Mouse (Mus musculus) limb, embryonic 10.5 days (tissue): ENCODE measurements around the gene Rbfox1. TPM values are rescaled to one million over a fixed set of nuclear protein-coding genes. Genes with fewer than 3 reads are reported as not detected.

ENCODE experiments used
- DNase-seq: peaks from one replicate; pipeline ENCODE4 v3.0.0-alpha.2; 2017; ENCODE audit warnings: low spot score
- H3K27ac ChIP-seq: fragments of 300-500 bp; sonication (generic); 2 replicates; pipeline ENCODE4 v1.5.1; 2016; ENCODE audit warnings: mild to moderate bottlenecking
- H3K27me3 ChIP-seq: fragments of 300-500 bp; sonication (generic); 2 replicates; pipeline ENCODE4 v1.6.1; 2016; ENCODE audit warnings: low read depth, mild to moderate bottlenecking; ENCODE audit not compliant: poor library complexity, severe bottlenecking
- H3K36me3 ChIP-seq: fragments of 300-500 bp; sonication (generic); 2 replicates; pipeline ENCODE4 v1.6.1; 2016; ENCODE audit warnings: mild to moderate bottlenecking, moderate library complexity
- H3K4me1 ChIP-seq: fragments of 300-500 bp; sonication (generic); 2 replicates; pipeline ENCODE4 v1.6.1; 2016
- H3K4me3 ChIP-seq: fragments of 300-500 bp; sonication (generic); 2 replicates; pipeline ENCODE4 v1.5.1; 2016; ENCODE audit warnings: mild to moderate bottlenecking, moderate library complexity
- H3K9me3 ChIP-seq: fragments of 300-500 bp; sonication (generic); replicated peaks from 2 replicates; pipeline ENCODE4 v1.6.1; 2016; ENCODE audit warnings: mild to moderate bottlenecking
- WGBS: fragments of 180-500 bp; shearing (Covaris S2); methylation state at CpG from one replicate; pipeline ENCODE4 v1.1.7; 2016; 5-methylcytosine and 5-hydroxymethylcytosine counted together
- polyA plus RNA-seq: library from polyadenylated mRNA; unstranded; fragments of >200 nt; fragmentation: Nextera tagmentation; extraction: Ambion mirVana; gene quantifications from 2 replicates; pipeline ENCODE4 v1.2.1, GENCODE M21; 2016

Rbfox1 gene
- polyA plus RNA-seq, 1 experiment from 2014 or later: 0.64 TPM

GRCm38 (mm10) chr16:6303082-6303481 lies 417.9 kb downstream of the Rbfox1 start:
- DNase-seq: no peak
- Histone ChIP-seq H3K4me1 (no peaks in the 10 kb centered on the region), H3K27me3 (no peaks in the 10 kb centered on the region), H3K27ac (no peak overlapping the region), H3K36me3 (no peaks in the 10 kb centered on the region), H3K9me3 (no peaks in the 10 kb centered on the region), H3K4me3 (no peak overlapping the region)
- WGBS: 80% methylated on average over 1 of the region's 1 CpGs

GRCm38 (mm10) chr16:6309940-6310339 lies 424.8 kb downstream of the Rbfox1 start:
- DNase-seq: no peak

GRCm38 (mm10) chr16:6310744-6311678 lies 425.9 kb downstream of the Rbfox1 start:
- no peaks in the 10 kb centered on the region for H3K36me3 ChIP-seq
- H3K4me1 ChIP-seq: no peaks in the 10 kb centered on the region
- WGBS: 87% methylated on average over 18 of the region's 18 CpGs
- DNase-seq: no peak
- H3K27ac ChIP-seq: no peak overlapping the region
- H3K9me3 ChIP-seq: no peaks in the 10 kb centered on the region
- no peak overlapping the region for H3K4me3 ChIP-seq
- H3K27me3 ChIP-seq: no peaks in the 10 kb centered on the region

More at GRCm38 (mm10) chr16:6309940-6310339, 424.8 kb downstream of the Rbfox1 start:
- H3K36me3 ChIP-seq: no peaks in the 10 kb centered on the region
- H3K27ac ChIP-seq: no peak overlapping the region
- H3K4me3 ChIP-seq: no peak overlapping the region
- no peaks in the 10 kb centered on the region for H3K9me3 ChIP-seq
- no peaks in the 10 kb centered on the region for H3K27me3 ChIP-seq
- H3K4me1 ChIP-seq: no peaks in the 10 kb centered on the region

GRCm38 (mm10) chr16:6313689-6314088 lies 428.5 kb downstream of the Rbfox1 start:
- Histone ChIP-seq H3K27ac (no peak overlapping the region), H3K4me3 (no peak overlapping the region), H3K27me3 (no peaks in the 10 kb centered on the region), H3K36me3 (no peaks in the 10 kb centered on the region), H3K4me1 (no peaks in the 10 kb centered on the region), H3K9me3 (no peaks in the 10 kb centered on the region)
- 95% methylated on average over 6 of the region's 6 CpGs for WGBS
- no peak for DNase-seq

GRCm38 (mm10) chr16:6324832-6325231 lies 439.7 kb downstream of the Rbfox1 start:
- no peaks in the 10 kb centered on the region for H3K4me1 ChIP-seq
- no peaks in the 10 kb centered on the region for H3K36me3 ChIP-seq
- DNase-seq: no peak
- no peaks in the 10 kb centered on the region for H3K27me3 ChIP-seq
- no peak overlapping the region for H3K4me3 ChIP-seq
- 73% methylated on average over 1 of the region's 1 CpGs for WGBS
- no peak overlapping the region for H3K27ac ChIP-seq
- no peaks in the 10 kb centered on the region for H3K9me3 ChIP-seq

GRCm38 (mm10) chr16:6331400-6331939 lies 446.3 kb downstream of the Rbfox1 start:
- WGBS: 80% methylated on average over 10 of the region's 10 CpGs
- DNase-seq: no peak
- no peak overlapping the region for H3K27ac ChIP-seq
- no peak overlapping the region for H3K4me3 ChIP-seq
- no peaks in the 10 kb centered on the region for H3K9me3 ChIP-seq
- no peaks in the 10 kb centered on the region for H3K4me1 ChIP-seq
- no peaks in the 10 kb centered on the region for H3K27me3 ChIP-seq
- no peaks in the 10 kb centered on the region for H3K36me3 ChIP-seq

GRCm38 (mm10) chr16:6333273-6333672 lies 448.1 kb downstream of the Rbfox1 start:
- H3K36me3 ChIP-seq: no peaks in the 10 kb centered on the region
- no peak overlapping the region for H3K4me3 ChIP-seq
- H3K27me3 ChIP-seq: no peaks in the 10 kb centered on the region
- H3K27ac ChIP-seq: no peak overlapping the region
- H3K4me1 ChIP-seq: no peaks in the 10 kb centered on the region
- 80% methylated on average over 2 of the region's 2 CpGs for WGBS
- DNase-seq: no peak
- H3K9me3 ChIP-seq: no peaks in the 10 kb centered on the region

- WGBS: 47% methylated on average over 9 of the region's 9 CpGs
- H3K27ac ChIP-seq: no peak overlapping the region
- peaks cover 12% of the 10 kb centered on the region; the same call in 1 of the 2 replicates for H3K4me1 ChIP-seq
- H3K9me3 ChIP-seq: no peaks in the 10 kb centered on the region
- peaks cover 52% of the 10 kb centered on the region for H3K27me3 ChIP-seq
- no peaks in the 10 kb centered on the region for H3K36me3 ChIP-seq
- peak overlapping the region; percentile 45; the same call in 1 of the 2 replicates for H3K4me3 ChIP-seq
- no peak for DNase-seq
Observed at GRCm38 (mm10) chr16:6348103-6348502, 462.9 kb downstream of the Rbfox1 start.

- no peak overlapping the region for H3K27ac ChIP-seq
- H3K4me1 ChIP-seq: peaks cover 12% of the 10 kb centered on the region; the same call in 1 of the 2 replicates
- no peaks in the 10 kb centered on the region for H3K36me3 ChIP-seq
- peaks cover 52% of the 10 kb centered on the region for H3K27me3 ChIP-seq
- H3K4me3 ChIP-seq: peak overlapping the region; percentile 45
- WGBS: under 1% methylated on average over 41 of the region's 41 CpGs
- DNase-seq: peak; percentile 62
- H3K9me3 ChIP-seq: no peaks in the 10 kb centered on the region
Observed at GRCm38 (mm10) chr16:6348581-6349241, 463.6 kb downstream of the Rbfox1 start.

- Histone ChIP-seq H3K27me3 (peaks cover 52% of the 10 kb centered on the region), H3K36me3 (no peaks in the 10 kb centered on the region), H3K9me3 (no peaks in the 10 kb centered on the region), H3K4me3 (peak overlapping the region; percentile 45), H3K27ac (no peak overlapping the region), H3K4me1 (peaks cover 12% of the 10 kb centered on the region; the same call in 1 of the 2 replicates)
- no peak for DNase-seq
- whole genome bisulfite sequencing: 33% methylated on average over 16 of the region's 16 CpGs
Observed at GRCm38 (mm10) chr16:6349381-6349780, 464.2 kb downstream of the Rbfox1 start.

- WGBS: 88% methylated on average over 11 of the region's 11 CpGs
Observed at GRCm38 (mm10) chr16:6350256-6350655, 465.1 kb downstream of the Rbfox1 start.

GRCm38 (mm10) chr16:6353191-6353590 lies 468.0 kb downstream of the Rbfox1 start:
- WGBS: 86% methylated on average over 5 of the region's 5 CpGs
- peaks cover 12% of the 10 kb centered on the region; the same call in 1 of the 2 replicates for H3K4me1 ChIP-seq
- no peaks in the 10 kb centered on the region for H3K36me3 ChIP-seq
- no peak for DNase-seq
- H3K27ac ChIP-seq: no peak overlapping the region
- H3K4me3 ChIP-seq: no peak overlapping the region
- no peaks in the 10 kb centered on the region for H3K9me3 ChIP-seq
- peaks cover 28% of the 10 kb centered on the region for H3K27me3 ChIP-seq

More at GRCm38 (mm10) chr16:6350256-6350655, 465.1 kb downstream of the Rbfox1 start:
- Histone ChIP-seq H3K4me3 (no peak overlapping the region), H3K4me1 (peaks cover 12% of the 10 kb centered on the region; the same call in 1 of the 2 replicates), H3K9me3 (no peaks in the 10 kb centered on the region), H3K27me3 (peaks cover 52% of the 10 kb centered on the region), H3K36me3 (no peaks in the 10 kb centered on the region), H3K27ac (no peak overlapping the region)
- DNase-seq: no peak

GRCm38 (mm10) chr16:6356931-6357330 lies 471.8 kb downstream of the Rbfox1 start:
- Histone ChIP-seq H3K4me3 (no peak overlapping the region), H3K27me3 (no peaks in the 10 kb centered on the region), H3K4me1 (no peaks in the 10 kb centered on the region), H3K36me3 (no peaks in the 10 kb centered on the region), H3K27ac (no peak overlapping the region), H3K9me3 (no peaks in the 10 kb centered on the region)
- DNase-seq: no peak
- WGBS: 75% methylated on average over 3 of the region's 3 CpGs
